ENCODE assay signal across 22 mouse cellular contexts in genomic region chr11:60357116-60357515, GRCm38 (mm10).
"Had no signal": no experiment of that assay in that cellular context is flagged by ENCODE, and none has a peak within 500 bp of the region (broad histone marks: within the 10 kb centered on the region; RNA-seq: fewer than 3 reads in every experiment).

No protein-coding gene starts in this region.

- H3K27ac ChIP-seq: heart, adult 2 months; heart, embryonic 13.5 days; heart, embryonic 15.5 days; hindbrain, embryonic 13.5 days; hindbrain, embryonic 15.5 days; hindbrain, postnatal 0 days; limb, embryonic 13.5 days; limb, embryonic 15.5 days; liver, embryonic 12.5 days had no signal

- H3K9ac ChIP-seq: heart, embryonic 13.5 days; heart, embryonic 15.5 days; hindbrain, embryonic 13.5 days; hindbrain, embryonic 15.5 days; limb, embryonic 13.5 days; limb, embryonic 15.5 days; liver, embryonic 12.5 days had no signal

- H3K9me3 ChIP-seq: heart, embryonic 13.5 days; heart, embryonic 15.5 days; hindbrain, embryonic 13.5 days; hindbrain, embryonic 15.5 days; limb, embryonic 13.5 days; limb, embryonic 15.5 days; liver, embryonic 12.5 days had no signal

- ATAC-seq: hindbrain, postnatal 0 days; intestine, postnatal 0 days; liver, embryonic 12.5 days had no signal

- H3K27me3 ChIP-seq: heart, embryonic 13.5 days; heart, embryonic 15.5 days; hindbrain, embryonic 13.5 days; hindbrain, embryonic 15.5 days; limb, embryonic 13.5 days; limb, embryonic 15.5 days had no signal

- H3K4me2 ChIP-seq: heart, embryonic 11.5 days; heart, embryonic 13.5 days; heart, embryonic 15.5 days; hindbrain, embryonic 13.5 days; hindbrain, embryonic 15.5 days; limb, embryonic 13.5 days; limb, embryonic 15.5 days; liver, embryonic 12.5 days had no signal

- H3K36me3 ChIP-seq: heart, embryonic 13.5 days; heart, embryonic 15.5 days; hindbrain, embryonic 13.5 days; hindbrain, embryonic 15.5 days; limb, embryonic 13.5 days; limb, embryonic 15.5 days; liver, embryonic 12.5 days had no signal

- DNase-seq: gastrocnemius, postnatal 14 days; gastrocnemius, postnatal 36 days; heart, adult 11 months; heart, adult 2 months; heart, postnatal 14 days; heart, postnatal 36 days; kidney, adult 18-20 months; kidney, adult 8-10 months; kidney, postnatal 10 days; kidney, postnatal 25 days; layer of hippocampus, postnatal 36 days; left cerebral cortex, postnatal 4 days had no signal

- H3K4me3 ChIP-seq: heart, adult 2 months; heart, embryonic 13.5 days; heart, embryonic 15.5 days; hindbrain, embryonic 13.5 days; hindbrain, embryonic 15.5 days; limb, embryonic 13.5 days; limb, embryonic 15.5 days; liver, embryonic 12.5 days had no signal
